Mouse (Mus musculus): ENCODE results near the gene Cwh43.
A peak's percentile ranks its signal among the peaks of the same experiment; 100 is the strongest.

Cwh43 gene

DNA sequence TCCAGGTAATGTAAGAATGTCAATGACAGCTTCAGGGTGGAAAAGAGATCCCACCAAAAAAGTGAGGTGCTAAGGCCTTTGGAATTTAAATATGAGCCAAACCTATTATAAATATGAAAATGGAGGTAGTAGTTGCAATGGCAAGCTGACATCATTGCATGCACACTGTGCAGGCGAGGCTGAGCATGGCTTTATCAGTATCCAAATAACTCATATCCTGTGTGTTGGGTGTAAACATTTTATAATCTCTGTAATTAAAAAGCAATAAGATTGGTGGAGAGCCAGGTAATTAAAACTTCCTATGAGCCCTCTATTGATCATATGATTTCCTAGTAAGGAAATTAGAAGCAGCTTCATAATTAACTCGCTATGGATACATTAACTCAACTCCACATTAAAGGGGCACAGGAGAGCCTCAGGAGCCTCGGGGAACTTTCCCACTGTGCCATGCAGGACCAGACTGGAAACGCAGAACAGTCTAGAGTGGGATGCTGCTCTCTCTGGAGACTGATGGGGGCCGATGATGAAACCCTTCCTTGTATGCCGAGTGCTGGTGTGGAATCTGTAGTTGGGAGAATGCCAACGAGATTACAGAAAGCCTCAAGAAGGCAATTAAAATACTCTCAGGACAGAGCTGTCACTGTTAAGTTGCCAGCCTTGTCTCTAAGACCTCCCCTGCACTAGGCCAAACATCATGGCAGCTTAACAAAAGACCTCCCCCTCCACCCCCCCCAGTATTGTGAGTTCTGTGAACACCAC lies 5.9 kb upstream of the Cwh43 start:
- no peak for DNase-seq (ENCODE audit: low spot score)

DNA sequence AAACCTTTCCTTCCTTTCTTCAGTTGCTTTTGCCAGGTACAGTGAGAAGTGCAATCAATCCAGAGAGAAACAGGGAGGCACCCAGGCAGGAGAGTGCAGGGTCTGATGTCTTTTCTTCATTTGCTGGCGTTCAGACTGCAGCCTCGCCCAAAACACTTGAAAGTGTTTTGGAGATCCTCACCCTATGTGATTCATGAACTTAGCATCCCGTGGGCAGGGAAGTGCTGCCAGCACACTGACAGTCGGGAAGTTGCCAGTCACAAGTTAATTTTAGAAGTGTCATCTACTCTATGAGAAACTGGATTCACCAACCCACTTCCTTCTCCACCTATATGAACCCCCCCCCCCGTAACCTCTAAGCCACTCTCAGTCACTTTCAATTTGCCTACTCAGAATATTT lies 4.5 kb upstream of the Cwh43 start:
- peak; percentile 33 for DNase-seq (ENCODE audit: low spot score)

DNA sequence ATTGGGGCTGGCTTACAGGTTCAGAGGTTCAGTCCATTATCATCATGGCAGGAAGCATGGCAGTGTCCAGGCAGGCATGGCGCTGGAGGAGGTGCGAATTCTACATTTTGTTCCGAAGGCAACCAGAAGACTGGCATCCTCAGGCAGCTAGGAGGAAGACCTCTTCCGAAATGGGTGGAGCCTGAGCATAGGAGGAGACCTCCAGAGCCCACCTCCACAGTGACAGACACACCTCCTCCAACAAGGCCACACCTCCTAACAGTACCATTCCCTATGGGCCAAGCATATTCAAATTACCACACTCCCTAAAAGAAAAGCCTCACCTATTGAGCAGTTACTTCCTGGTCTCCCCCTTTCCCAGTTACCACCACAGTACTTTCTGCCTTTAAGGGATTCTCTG lies 3.0 kb upstream of the Cwh43 start:
- DNase-seq (ENCODE audit: low spot score), result no peak

DNA sequence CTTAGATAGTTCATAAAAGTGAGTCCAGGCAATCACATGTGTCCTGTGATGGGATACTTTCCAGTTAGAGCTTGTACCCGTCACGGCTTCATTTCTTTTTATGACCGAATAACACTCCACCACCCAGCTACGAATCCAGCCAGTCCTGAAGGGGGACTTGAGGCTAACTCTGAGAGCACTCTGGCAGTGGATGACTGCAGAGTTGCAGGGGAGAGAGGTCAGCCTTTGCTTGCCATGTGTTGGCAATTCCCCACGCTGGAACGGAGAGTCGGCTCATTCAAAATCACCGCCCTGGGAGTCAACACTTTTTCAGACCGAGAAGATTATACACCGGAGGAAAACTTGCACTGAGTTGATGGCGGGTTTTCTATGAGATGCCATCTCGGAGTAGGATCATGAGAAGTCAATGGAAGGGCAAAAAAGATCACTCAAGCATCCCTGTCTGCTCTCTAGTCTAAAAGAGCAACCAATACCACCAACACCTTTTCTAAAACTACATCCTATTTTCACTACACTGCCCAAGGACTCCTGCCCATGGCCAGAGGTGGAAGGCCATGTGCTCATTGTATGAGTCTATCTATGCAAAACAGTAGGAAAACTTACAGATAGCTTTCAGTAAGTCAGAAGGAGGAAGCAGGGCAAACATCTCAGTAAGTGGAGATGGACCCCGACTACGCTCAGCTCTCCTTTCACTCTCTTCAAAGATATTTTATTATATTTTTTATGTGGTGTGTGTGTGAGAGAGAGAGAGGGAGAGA lies 2.4 kb upstream of the Cwh43 start:
- no peak for DNase-seq (ENCODE audit: low spot score)

- no peak for DNase-seq (ENCODE audit: low spot score)
Measured at GRCm38 (mm10) chr5:73404790-73405189, 1.1 kb upstream of the Cwh43 start.

GRCm38 (mm10) chr5:73406861-73407260 lies 986 bp downstream of the Cwh43 start:
- no peak for DNase-seq (ENCODE audit: low spot score)

DNA sequence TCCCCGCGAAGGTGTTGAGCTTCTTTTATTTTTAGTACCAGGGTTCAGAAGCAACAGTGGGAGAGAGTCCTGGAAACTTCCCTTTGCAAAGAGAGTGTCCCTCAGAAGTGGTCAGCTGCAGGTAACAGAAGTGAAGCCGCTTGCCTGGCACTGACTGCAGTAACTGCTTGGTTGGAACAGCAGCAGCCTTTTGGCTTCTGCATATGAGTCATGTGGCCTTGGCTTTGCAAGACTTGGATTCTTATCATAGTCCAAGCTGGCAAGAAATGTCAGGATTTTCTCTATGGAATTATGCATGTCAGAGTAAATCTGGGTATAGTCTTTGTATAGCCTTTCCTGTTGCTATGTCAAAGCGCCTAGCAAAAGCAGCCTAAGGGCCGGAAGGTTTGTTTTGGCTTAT lies 4.1 kb downstream of the Cwh43 start:
- peak; percentile 32 for DNase-seq (ENCODE audit: low spot score)

DNA sequence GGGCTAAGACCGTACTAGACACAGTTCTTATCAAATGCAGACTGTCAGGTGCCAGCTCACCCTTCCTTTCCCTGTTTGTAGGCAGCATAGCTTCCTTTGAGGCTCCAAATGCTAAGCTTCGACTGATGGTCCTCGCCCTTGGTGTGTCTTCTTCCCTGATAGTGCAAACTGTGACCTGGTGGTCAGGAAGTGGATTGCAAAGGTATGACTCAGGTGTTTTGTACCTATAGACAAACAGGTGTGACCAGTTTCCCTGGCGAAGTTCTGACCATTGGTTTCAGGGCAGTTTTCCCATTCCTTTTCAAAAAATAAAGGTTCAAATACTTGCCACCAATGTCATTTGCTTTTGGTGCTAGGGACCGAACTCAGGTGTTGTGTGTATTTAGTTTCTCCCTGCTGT lies 5.9 kb downstream of the Cwh43 start:
- DNase-seq (ENCODE audit: low spot score), result no peak

GRCm38 (mm10) chr5:73414172-73414571 lies 8.3 kb downstream of the Cwh43 start:
- no peak for DNase-seq (ENCODE audit: low spot score)

DNA sequence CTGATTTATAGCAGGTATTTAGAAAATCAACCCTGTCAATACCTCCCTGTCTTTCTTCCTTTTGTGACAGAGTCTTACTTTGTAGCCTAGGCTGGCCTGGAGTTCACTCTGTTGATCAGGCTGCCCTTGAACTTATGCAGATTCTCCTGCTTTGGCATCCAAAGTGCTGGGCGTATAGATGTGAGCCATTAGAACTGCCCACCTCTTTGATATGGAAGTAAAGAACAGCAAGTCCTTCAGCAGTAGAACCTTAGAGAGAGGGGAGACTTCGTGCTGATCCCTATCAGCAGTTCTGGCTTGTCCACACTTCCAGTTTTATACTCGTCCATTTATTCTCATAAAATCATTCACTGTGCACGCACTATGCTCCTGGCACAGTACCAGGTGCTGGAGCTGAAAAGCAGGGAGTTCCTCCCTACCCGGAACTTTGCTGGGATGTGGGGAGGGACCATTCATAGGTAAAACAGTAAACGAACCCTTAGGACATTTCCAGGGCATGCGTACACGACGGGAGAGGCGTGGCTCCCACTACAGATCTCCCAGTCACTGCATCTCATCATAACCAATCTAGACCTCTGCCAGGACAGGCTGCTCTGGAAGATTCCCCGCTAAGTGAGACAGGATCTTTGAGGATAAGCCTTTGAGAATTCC lies 13.3 kb downstream of the Cwh43 start:
- no peak for DNase-seq (ENCODE audit: low spot score)

DNA sequence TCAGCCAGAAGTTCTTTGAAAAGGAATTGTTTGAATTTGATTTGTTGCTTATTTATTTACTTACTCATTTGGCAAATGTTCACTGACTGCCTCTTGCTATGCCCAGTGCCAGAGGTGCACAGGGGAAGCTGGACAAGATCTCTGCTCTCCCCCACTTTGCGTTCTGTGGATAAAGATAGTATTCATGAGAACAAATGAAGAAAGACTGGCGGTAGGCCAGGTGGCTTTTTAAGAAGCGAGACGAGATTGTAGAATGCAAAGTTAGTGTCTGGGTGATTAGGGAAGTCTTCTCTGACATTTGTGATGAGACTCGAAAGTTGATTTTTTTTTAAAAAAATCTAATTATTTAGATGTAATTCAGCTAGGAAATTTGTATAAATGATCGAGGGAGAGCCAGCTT lies 20.9 kb downstream of the Cwh43 start:
- no peak for DNase-seq (ENCODE audit: low spot score)

DNA sequence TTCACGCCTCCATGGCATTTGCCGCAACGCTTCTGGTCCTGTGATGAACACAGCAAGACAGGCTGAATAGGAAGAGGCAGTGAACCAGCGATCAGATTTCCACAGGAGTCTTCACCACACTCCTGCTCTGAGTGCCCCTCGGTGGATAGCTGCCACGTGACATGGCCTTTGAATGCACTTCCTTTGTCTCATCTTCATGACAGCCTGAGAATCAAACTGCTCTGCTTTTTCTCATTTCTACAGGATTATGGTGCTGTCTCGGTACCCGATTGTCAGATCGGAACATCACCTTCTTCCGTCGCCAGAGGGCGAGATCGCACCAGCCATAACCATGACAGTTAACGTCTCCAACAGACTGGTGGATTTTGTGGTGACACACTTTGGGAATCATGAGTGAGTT lies 25.7 kb downstream of the Cwh43 start:
- peak; percentile 88 for DNase-seq (ENCODE audit: low spot score)

- no peak for DNase-seq (ENCODE audit: low spot score)
Measured at GRCm38 (mm10) chr5:73432805-73433204, 26.9 kb downstream of the Cwh43 start.

- no peak for DNase-seq (ENCODE audit: low spot score)
Measured at GRCm38 (mm10) chr5:73434764-73435163, 28.9 kb downstream of the Cwh43 start.

DNA sequence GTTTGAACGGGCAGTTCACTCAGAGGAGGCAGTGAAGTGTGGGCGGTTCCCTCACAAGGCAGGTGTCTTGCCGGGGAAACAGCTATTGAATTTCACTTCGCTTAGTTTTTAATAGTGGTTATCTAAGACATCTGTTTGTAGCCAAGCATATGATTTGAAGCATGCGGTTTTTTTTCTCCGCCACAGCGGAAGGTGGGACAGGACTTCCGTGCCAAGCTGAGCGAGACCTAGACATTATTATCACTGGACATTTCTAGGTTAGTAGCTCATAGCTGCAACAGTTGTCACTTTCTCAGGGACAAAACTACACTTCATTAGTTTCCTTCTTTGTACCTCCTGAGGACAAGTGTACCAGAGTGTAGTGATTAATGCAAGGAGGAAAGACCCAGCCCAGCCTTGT lies 36.3 kb downstream of the Cwh43 start:
- DNase-seq (ENCODE audit: low spot score), result no peak

DNA sequence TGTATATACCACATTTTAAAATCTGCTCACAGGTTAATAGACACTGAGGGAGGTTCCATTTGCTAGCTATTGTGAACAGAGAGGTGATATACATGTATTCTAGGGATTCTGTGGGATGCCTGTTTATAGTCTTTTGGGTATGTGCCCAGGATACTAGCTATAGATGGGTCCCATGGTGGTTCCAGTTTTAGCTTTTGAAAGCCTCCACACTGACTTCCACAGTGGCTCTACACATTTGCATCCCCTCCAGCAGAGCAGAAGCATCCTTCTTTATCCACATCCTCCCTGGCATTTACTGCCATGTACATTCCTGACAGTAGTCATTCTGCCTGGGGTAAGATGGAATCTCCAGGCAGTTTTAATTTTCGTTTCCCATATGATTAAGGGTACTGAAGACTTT lies 44.4 kb downstream of the Cwh43 start:
- DNase-seq (ENCODE audit: low spot score), result no peak

- DNase-seq (ENCODE audit: low spot score), result no peak
Measured at GRCm38 (mm10) chr5:73454502-73455306, 48.8 kb downstream of the Cwh43 start.

- DNase-seq (ENCODE audit: low spot score), result no peak
Measured at GRCm38 (mm10) chr5:73455307-73455687, 49.4 kb downstream of the Cwh43 start.

DNA sequence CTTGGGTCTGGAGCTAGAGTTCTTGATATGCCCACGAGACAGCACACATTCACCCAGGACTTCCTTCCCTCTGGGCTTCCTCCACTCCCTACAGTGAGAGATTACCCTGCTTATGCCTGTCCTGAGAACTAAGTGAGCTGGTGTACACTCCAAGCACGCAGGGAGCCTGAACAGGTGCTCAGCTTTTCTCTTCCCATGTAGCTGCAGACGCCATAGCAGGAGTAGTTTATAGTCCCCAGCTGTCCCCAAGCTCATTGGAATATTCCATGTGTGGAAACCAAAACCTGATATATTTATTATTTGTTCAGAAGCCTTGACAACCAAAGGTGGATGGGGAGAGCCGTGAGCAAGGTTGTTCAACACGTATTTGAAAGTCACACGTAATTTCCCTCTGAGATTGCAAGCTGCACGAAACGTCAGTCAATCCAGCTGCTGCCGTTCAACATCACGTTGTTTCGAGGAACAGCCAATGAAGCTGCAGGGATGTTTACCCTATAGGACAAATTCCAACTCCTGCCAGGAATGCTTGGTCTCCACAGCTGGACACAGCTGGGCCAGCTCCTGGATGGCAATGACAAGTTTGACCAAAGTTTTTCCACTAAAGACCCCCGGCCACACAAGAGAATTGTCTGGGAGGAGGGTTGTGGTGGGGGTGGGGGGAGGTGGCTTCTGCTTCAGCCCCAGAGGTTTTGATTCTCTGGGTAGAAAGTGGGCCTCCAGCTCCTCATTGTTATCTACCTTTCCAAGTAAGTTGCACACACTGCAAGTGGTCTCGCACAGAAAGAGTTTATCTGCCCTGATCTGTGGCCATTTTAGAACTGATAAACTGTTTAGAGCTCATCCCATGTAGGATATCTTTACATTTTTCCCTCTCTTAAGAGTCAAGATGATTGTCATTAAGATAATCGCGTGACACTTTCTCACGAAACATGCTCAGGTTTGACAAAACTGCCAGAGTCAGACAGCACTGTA lies 62.9 kb downstream of the Cwh43 start:
- no peak for DNase-seq (ENCODE audit: low spot score)

- DNase-seq (ENCODE audit: low spot score), result peak; percentile 33
Measured at GRCm38 (mm10) chr5:73474412-73475405, 68.8 kb downstream of the Cwh43 start.

All from adipocyte (in vitro differentiated cells).